In genomic region chr5:74816523-74816922, GRCm38 (mm10) we compare ENCODE assay signal across 12 mouse cellular contexts.
DNase-seq lines count a peak whose midpoint lies in the region; ATAC-seq and TF ChIP-seq lines count a peak whose summit lies in the region.
"Had no signal": no experiment of that assay in that cellular context is flagged by ENCODE, and none has a peak within 500 bp of the region (broad histone marks: within the 10 kb centered on the region; RNA-seq: fewer than 3 reads in every experiment).

No protein-coding gene starts in this region.

- DNase-seq in gastrocnemius, postnatal 25 days: peak; percentile 22
- DNase-seq in gastrocnemius, postnatal 14 days: no peak
- peak; percentile 50 for DNase-seq in R1 (ENCODE audit: low read depth, low spot score)
- DNase-seq in kidney, postnatal 10 days: peak; percentile 35
- DNase-seq in lung, postnatal 0 days (ENCODE audit: low spot score): peak; percentile 50
- DNase-seq in frontal cortex, adult 2 months (ENCODE audit: extremely low spot score in 1 of 2, low spot score in 1 of 2): no peak
- DNase-seq in cerebellum, adult 11 months: no peak
- DNase-seq in urinary bladder, postnatal 25 days (ENCODE audit: low spot score): no peak
- DNase-seq: thymus, postnatal 4 days had no signal

- no peak overlapping the region for H3K9ac ChIP-seq in lung, postnatal 0 days (replicated peaks; ENCODE audit: low read depth)

- no peak overlapping the region for H3K27ac ChIP-seq in lung, postnatal 0 days (ENCODE audit: low read length)
- H3K27ac ChIP-seq: hindbrain, embryonic 10.5 days had no signal

- H3K36me3 ChIP-seq in lung, postnatal 0 days (ENCODE audit: insufficient read depth, low read length): no peaks in the 10 kb centered on the region
- H3K36me3 ChIP-seq: hindbrain, embryonic 10.5 days had no signal

- H3K9me3 ChIP-seq in lung, postnatal 0 days (ENCODE audit: low read length): no peaks in the 10 kb centered on the region
- H3K9me3 ChIP-seq: hindbrain, embryonic 10.5 days had no signal

- 36% methylated on average over 5 of the region's 5 CpGs for WGBS in lung, postnatal 0 days

- H3K4me3 ChIP-seq in lung, postnatal 0 days (ENCODE audit: low read depth, low read length): no peak overlapping the region
- H3K4me3 ChIP-seq: hindbrain, embryonic 10.5 days had no signal

- no peak for TF ChIP-seq EP300 in lung, postnatal 0 days (IDR thresholded peaks at IDR 0.05)

- intact Hi-C loops in gastrocnemius, postnatal 14 days (cut with DNase I; ENCODE audit: low total_unique reads): no loop called here

- no peak overlapping the region for H3K4me2 ChIP-seq in lung, postnatal 0 days (replicated peaks; ENCODE audit: low read depth, low read length)
- H3K4me2 ChIP-seq: heart, embryonic 11.5 days had no signal

- no peak for TF ChIP-seq CTCF in lung, postnatal 0 days (IDR thresholded peaks at IDR 0.05)

- peaks cover 3% of the 10 kb centered on the region; the same call in 1 of the 2 replicates for H3K4me1 ChIP-seq in lung, postnatal 0 days (ENCODE audit: insufficient read depth, low read depth, low read length)

- peak; percentile 44; the same call in 1 of the 2 replicates for ATAC-seq in lung, postnatal 0 days
- ATAC-seq: CD4-positive, CD25-positive, alpha-beta regulatory T cell, adult 4 months had no signal

- H3K27me3 ChIP-seq in lung, postnatal 0 days (replicated peaks; ENCODE audit: insufficient read depth, low read length): no peaks in the 10 kb centered on the region

Comparison
In these comparisons a context has a peak if more than half of its experiments do, and no peak if none do; other contexts are left out.
1. DNase-seq: peak in gastrocnemius, postnatal 25 days (single experiment), R1 (single experiment), kidney, postnatal 10 days (single experiment) and lung, postnatal 0 days (single experiment); none in gastrocnemius, postnatal 14 days (single experiment), frontal cortex, adult 2 months (0 of 2), cerebellum, adult 11 months (single experiment) and urinary bladder, postnatal 25 days (single experiment).